Mouse (Mus musculus): ENCODE data around the gene Ppp1r1a.

DNA sequence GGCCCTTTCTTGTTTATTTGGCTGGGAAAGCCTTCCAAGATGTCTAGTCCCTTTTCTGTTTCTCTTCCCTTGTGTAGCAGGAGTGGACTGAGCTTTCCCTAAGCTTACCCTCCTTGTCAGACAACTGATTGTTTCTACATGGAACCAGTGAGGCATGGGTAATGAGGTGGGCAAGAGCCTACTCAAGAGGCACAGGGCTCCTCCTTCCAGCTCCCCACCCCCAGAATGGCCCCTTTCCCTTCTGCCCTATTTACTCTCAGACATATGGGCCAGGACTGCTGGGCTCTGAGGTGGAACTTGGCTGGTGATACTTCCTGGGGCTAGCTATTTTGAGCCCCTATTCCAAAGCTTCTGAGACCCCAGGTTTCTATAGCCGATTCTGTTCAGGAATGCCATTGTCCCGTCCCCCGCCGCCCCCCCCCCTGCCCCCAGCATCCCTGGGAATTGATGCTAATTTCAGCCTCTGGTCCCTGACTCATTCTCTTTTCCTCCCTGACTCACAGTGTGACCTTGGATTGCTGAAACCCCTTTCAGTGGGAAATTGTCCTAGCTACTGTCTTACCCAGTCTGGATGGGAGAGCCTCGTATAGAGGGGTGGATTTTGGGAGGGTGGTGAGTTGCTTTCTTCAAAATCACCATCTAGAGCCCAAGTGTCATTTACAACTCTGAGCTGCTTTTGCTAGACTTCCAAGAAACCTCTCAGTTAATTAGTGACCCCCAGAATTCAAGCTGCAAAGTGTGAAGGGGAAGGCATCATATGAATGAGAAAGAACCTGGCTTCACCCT is 19.0 kb downstream of the Ppp1r1a start:
- no peak for TF ChIP-seq CTCF (IDR thresholded peaks at IDR 0.05; ENCODE audit: low read depth)
- TF ChIP-seq EP300 (IDR thresholded peaks at IDR 0.05; ENCODE audit: low read depth), result no peak

All from heart, postnatal 0 days (tissue).